Mouse (Mus musculus) heart, postnatal 14 days (tissue): ENCODE measurements around the gene Tsc1. TPM values are rescaled to one million over a fixed set of nuclear protein-coding genes. Genes with fewer than 3 reads are reported as not detected.

Source experiments
- DNase-seq, 2 experiments: peaks; one replicate each; pipeline ENCODE4 v3.0.0; 2021 to 2022
- intact Hi-C: fragments of 180-260 bp; cut with DNase I; formaldehyde crosslinking; loops from one replicate; pipeline ENCODE4 v1.15.1; 2025
- total RNA-seq, 2 experiments: library from RNA; stranded (reverse); gene quantifications; 2 replicates each; pipeline ENCODE4 v1.2.3; 2021

The Tsc1 gene
- total RNA-seq, 2 experiments from 2014 or later: 19.4 to 20.4 TPM

DNA sequence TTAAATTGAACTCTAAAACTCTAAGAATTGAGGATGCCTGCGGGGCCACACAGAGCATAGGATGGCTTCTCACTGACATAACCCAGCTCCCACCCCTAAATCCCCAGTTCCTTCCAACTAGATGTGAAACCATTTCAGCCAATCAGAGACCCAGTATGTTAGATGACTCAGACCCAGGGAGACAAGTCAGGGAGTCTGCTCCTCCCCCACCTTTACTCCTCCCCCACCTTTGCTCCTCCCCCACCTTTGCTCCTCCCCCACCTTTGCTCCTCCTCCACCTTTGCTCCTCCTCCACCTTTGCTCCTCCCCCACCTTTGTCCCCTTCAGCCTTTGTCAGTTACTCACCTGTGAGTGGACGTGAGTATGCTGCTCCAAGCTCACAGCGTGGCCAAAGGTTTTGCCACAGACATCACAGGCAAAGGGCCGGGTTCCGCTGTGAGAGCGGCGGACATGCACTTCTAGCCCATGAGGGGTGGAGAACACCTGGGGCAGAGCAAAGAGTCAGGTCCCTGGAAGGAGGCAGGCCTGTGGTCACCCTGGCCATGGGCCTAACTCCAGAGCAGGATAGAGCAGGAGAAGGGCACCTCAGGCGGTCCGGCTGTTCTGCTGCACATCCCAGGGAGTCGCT, 28.5 kb upstream of the Tsc1 start:
- no peak for DNase-seq
- intact Hi-C loops: no loop called here

DNA sequence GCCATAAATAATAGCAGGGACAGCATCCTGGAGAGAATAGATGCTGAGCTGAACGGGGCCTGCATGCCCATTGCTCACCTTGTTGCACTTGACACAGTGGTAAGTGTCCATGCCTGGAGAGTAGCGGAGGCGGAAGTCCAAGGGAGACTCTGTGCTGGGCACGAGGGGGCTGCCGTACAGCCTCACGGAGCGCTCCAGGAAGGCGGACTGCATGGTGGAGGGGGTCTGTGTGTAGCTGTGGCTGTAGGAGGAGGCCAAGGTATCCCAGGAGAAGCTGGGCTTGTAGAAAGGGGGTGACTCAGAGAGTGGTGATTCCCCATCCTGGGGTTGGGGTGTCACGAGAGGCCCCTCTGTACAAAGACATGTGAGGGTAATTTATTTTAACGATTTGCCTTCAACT, 27.4 kb upstream of the Tsc1 start:
- intact Hi-C loops: no loop called here
- DNase-seq: no peak

DNA sequence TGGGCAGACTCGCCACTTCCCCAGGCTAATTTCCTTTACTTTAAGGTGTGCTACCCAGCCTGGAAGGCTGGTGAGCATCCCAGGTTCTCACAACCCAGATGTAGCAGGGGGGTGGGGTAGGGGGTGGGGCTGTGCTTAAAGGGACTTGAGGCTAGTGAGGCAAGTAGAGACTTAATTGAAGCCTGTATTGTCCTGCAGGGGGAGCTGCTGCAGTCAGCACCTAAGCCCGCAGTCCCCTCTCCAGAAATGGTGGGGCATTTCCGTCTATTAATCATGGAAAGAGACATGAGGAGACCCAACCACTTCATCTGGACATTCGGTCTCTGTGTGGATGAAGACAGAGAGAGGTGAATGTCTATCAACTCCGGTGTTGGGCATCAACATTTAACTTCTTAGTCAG, 24.7 kb upstream of the Tsc1 start:
- DNase-seq: no peak
- intact Hi-C loops: no loop called here

DNA sequence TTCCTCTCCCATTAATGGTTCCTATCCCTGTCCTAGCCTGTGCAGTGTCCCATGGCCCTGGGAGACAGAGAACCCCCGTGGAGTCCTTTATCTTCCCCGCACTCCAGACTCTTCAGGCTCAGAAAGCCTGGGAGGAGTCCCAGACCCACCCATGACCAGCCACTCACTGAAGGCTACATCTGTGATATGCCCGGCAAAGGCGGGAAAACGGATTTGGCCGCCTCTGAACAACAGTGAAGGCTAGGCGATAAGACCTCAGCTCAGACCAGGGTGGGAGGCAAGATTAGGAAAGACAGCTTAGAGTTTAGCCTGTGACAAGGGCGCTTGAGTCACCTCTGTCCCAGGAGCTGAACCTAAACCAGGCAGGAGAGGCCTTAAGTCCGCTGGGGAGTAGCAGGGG, 24.2 kb upstream of the Tsc1 start:
- intact Hi-C loops: no loop called here
- no peak for DNase-seq

DNA sequence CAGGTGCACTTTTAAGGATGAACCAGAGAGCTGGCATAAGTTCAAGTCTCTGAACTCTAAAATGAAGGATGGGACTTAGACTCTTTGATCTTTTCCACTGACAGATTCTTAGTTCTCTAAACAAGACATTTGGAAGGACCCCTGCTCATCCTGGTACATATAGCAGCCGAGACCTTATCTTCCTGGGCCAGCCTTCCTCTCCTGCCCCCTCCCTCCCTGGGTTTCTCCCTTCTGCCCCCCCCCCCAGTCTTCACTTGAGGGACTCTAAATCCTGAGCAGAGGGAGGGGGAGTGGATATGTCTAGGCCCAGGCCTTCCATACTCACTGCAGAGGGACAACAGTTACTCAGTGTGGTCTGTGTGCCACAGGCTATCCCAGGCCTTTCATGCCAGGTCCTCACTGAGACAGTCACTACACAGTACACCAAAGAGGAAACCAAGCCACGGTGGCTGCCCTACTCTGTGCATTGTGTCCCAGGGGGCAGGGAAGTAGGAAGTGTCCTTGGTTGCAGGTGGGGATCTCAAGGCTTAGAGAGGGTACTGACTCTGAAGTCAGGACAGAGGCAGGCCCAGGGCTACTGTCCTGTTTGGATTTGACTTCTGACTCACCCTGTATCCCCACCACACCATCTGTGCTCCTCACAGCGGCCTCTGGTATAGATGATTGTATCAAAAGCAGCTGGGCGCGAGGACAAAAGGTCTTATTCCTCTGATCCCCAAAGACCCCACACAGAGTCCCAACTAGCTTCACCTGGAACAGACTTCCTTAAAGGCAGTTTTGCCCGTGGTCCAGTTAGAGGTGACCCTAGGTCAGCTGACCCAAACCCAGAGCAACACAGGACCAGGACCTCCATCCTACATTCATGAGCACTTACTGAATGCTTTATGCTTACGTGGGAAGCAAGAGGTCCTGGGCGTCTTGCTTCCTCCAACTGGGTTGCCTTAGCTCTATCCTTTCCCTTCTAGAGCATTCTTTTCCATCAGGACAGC, 23.2 kb upstream of the Tsc1 start:
- intact Hi-C loops: no loop called here
- DNase-seq: no peak

DNA sequence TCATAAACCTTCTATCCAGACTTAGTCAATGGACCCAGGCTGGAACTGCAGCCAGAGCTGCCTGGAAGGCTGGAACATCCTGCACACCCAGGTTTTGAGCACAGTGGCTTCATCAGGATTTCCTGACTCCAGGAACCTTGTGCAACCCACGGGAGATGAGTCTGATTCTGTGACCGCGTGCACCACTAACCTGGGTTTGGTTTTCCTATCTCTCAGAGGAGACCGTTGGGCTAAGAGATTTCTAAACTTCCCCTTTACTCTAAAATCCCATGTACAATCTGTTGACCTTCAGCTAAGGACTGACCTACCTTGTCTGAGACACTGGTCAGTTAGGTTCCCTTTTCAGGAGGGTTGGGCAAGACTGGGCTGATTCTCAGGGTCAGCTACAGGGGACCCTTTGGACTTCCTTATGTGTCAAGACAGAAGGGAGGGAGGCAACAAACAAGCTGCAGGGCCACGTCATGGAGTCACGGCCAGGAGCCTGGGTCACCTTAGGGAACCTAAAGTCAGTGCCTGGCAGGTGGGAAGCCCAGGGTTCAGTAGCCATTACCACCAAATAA, 22.2 kb upstream of the Tsc1 start:
- no peak for DNase-seq
- intact Hi-C loops: no loop called here

DNA sequence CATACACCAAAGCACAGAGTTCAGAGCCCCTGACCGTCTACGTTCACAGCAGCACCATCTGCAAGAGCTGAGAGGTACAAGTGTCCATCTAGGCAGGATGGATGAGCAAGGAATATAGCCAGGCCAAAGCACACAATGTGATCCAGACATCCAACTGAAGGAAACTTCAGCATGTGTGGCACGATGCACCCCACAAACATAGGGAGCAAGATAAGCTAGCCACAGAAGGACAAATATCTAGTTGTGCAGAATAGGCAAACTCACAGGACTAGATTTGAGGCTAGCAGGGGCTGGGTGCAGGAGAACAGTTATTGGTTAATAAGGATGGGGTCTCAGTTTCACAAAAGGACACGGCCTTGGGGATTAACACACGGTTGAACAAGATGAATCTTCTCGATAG, 21.7 kb upstream of the Tsc1 start:
- no peak for DNase-seq
- intact Hi-C loops: no loop called here

DNA sequence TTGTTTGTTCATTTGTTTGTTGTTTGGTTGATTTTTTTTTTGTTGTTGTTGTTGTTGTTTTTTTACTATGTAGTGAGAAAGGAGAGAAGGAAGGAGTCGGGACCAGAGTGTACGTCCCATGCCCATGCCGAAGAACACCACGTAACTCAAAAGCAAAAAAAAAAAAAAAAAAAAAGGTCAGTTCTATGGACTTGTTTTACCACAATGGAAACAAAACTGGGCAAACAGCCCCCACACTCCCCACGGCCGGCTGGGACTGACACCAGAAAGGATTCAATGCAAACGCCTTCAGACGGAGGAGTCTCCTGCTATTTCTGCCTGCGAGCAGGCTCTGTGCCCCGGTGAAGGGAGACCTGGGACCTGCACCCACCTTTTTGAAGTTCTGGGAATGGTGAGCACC, 20.5 kb upstream of the Tsc1 start:
- intact Hi-C loops: no loop called here
- no peak for DNase-seq

DNA sequence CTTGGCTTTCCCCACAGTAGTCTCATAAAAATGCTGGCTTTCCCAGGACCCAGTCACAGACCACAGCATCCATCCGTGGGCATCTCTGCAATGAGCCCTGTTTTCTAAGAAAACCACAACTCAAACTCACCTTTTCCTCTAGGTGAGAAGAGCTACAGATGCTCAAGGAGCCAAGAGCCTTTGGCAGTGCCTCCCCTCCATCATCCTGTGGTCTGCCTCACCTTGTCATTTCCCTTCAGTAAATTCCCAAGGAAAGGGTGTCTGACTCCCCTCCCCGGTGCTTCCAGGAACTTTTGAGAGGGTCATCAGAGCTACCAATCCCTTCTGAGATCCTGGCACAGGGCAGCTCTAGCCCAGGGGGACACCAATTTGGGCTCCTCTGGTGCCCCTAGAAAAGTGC, 19.9 kb upstream of the Tsc1 start:
- intact Hi-C loops: no loop called here
- DNase-seq: no peak

DNA sequence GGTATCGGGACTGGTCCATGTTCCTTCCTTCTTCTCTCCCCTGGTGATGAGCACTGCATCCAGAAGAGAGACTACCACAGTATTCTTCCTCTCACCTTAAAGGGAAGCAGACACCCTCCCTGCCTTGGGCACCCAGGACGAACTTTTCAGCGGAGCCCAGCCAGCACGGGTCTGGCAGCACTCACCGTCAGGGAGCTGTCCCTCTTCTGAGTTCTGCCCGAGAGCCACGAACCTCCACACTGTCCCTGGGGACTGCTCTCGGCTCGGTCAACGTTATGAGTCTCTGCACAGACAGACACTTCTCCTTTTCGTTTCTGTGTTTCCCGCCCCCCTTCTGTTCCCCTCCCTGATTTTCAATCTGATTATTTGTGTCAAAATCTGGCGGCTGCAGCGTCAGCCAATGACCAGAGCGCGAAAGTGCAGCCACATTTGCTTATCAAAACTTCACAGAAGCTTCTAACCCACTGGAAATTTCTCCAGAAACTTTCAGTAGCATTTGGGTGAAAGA, 19.3 kb upstream of the Tsc1 start, which contains the start of gene Gfi1b:
Gene Gfi1b, minus strand, starts transcription at position 319 of the 508 bp plus-strand sequence.
- intact Hi-C loops: loop anchor here (1.0 kb wide), 1 partner anchor 28 kb away; no protein-coding TSS in a partner anchor
- DNase-seq: peak; percentile 9 to 29

DNA sequence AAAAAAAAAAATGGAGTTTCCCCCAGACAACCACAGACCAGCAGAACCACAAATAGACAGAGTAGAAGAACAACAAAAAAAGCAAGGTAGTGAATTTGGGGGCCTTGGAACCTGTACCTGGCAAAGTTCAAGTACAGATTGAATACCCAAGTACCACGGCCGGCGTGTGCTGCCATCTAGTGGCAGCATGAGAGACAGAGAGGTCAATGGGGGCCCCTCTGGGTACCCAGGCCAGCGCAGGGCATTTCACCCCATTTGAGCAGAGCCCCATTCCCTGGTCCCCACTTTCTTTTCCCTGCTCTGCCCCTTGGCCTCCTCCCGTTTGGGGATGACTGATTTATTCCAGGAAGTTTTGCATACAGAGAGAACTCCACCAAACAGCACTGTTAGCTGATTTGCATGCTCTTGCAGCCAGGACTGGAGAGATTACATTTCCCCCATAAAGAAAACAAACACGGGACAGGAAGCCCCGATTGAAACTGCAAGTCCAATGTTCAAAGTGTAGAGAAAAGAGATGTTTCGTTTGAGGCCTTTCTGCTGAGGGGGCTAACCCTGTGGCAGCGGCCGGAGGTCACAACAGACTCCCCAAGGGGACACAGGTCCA, 18.4 kb upstream of the Tsc1 start:
- intact Hi-C loops: loop anchor here (1.0 kb wide), 1 partner anchor 29 kb away; no protein-coding TSS in a partner anchor
- DNase-seq: peak; percentile 52 to 56

DNA sequence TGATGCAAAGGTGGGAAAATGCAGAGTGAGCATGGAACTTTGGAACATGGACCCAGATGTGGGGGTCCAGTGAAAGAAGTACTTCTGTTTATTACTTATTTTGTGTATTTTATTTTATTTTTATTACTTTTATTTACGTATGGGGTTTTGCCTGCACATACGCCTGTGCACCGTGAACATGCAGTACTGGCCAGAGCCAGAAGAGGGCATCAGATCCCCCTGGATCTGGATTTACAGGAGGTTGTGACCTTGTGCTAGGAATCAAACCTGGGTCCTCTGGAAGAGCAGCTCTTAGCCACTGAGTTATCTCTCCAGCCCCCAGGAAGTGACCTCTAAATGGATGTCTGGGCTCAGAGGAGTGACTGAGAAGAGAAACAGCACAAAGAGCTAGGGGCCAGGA, 16.2 kb upstream of the Tsc1 start:
- intact Hi-C loops: no loop called here

DNA sequence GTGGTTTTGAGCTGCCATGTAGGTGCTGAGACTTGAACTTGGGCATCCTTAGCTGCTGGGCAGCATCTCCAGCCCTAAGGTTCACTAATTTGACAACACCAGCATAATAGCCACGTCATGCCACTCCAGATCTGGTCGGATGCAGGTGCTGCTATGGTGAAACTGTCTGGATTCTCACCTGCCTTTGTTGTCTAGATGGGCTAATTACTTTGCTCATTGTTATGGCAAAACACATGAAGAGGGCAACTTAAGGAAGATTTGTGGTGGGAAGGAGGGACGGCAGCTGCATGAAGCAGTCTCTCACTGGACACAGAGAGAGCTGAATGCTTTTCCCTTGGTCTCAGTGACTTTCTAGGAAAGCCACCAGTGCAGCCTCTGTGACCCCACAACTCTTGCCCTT, 15.0 kb upstream of the Tsc1 start:
- intact Hi-C loops: no loop called here
- DNase-seq: no peak

More for the DNA sequence above, 16.2 kb upstream of the Tsc1 start:
- no peak for DNase-seq

DNA sequence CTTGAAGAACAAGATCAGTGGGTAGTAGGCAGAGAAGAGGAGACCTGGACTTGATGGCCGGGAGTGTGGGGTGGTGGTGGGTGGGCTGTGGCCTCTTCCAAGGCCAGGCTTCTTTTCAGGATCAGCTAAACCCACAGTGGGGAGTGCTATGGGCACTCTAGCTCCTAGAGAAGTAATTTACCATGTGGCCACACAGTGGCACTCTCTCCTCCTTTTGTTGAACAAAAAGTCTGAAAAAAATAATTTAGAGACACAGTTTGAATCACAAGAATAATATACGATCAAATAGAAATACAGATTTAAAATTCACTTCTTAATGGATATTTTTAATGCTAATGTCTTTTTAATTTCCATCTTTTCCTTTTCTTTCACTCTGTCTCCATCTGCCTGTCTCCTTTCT, 13.0 kb upstream of the Tsc1 start:
- no peak for DNase-seq
- intact Hi-C loops: no loop called here

DNA sequence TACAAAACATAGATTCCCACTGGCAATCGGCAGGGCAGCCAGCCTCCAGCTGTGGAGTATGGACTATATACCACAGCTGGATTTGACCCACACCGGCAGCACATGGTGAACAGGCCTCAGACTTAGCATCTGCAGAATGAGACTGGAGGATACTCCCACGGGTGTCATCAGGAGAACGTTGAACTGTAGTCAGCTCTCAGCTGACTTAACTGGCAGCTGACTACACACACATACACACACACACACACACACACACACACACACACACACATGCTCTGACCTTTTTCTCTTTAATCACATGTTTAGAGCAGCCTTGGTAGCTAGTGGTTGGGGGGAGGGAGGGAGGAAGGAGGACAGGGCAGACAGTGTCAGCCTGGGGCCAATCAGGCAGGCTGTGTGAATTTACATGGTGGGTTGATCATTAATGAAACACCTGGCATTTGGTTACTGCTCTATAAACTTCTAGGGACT, 11.1 kb upstream of the Tsc1 start:
- DNase-seq: no peak
- intact Hi-C loops: no loop called here

DNA sequence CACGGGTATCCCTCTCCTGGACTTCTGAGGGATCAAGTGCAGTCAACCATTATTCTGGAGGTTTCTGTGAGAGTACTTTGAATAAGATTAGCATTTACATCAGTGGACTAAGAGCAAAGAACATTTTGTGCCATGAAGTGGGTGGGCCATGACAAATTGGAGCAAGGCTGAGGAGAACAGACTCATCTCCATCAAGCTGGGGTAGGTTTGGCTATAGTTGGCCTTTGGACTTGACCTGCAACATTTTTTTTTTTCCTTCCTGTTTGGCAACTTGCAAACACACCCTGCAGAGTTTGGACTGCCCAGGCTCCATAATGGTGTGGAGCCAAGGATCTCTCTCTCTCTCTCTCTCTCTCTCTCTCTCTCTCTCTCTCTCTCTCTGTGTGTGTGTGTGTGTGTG, 8.4 kb upstream of the Tsc1 start:
- intact Hi-C loops: no loop called here
- DNase-seq: no peak

DNA sequence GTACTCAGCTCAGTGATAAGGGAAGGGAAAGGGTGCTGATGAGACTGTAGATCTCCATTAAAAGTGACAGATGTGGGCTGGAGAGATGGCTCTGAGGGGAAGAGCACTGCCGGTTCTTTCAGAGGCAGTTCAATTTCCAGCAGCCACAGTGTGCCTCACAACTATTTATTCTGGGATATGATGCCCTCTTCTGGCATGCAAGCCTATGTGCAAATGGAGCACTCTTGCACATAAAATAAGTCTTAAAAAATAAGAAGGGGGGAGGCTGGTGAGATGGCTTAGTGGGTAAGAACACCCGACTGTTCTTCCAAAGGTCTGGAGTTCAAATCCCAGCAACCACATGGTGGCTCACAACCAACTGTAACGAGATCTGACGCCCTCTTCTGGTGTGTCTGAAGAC, 7.9 kb upstream of the Tsc1 start:
- intact Hi-C loops: no loop called here
- DNase-seq: no peak

DNA sequence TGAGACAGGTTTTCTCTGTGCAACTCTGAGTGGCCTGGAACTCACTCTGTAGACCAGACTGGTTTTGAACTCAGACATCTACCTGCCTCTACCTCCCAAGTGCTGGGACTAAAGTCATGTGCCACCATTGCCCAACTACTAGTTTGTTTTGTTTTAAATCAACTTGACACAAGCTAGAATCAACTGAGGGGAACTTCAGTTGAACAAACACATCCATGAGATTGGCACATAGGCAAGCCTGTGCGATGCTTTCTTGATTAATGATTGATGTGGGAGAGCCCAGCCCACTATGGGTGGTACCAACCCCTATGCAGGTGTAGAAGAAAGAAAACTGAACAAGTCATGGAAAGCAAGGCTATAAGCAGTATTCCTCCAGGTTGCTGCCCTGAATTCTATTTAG, 5.8 kb upstream of the Tsc1 start:
- no peak for DNase-seq
- intact Hi-C loops: no loop called here

DNA sequence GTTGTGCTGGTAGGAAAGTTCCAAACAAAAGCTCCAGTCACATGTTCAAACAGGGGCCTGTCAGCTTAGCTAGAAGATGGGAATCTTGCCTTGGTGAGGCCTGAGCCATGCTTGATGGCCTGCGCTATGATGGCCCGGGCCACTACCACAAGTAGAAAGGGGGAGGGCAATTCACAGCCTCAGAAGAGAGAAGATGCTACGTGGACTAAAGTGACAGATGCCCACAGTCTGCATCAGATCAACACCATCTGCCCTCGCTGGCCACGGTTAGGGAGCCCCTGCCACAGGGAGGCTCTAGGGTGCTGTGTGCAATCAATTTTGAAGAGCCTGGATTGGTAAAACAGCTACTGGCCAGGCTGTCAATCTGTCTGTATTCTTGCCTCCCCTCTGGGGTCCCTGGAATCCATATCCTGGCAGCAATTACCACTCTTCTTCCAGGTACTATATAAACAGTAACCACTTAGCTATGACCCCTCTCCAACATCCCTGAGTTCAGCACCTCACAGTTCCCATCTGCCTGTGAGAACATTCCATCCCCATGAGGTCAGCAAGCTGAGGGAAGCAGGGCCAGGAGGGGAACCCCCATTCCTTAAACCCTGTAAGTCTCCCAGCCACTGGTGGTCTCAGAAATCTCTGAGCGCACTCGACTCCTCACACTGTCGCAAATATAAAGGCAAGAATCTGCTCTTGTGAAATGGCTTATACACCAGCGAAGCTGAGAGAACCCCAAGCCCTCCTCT, 3.8 kb upstream of the Tsc1 start:
- DNase-seq: no peak
- intact Hi-C loops: no loop called here

DNA sequence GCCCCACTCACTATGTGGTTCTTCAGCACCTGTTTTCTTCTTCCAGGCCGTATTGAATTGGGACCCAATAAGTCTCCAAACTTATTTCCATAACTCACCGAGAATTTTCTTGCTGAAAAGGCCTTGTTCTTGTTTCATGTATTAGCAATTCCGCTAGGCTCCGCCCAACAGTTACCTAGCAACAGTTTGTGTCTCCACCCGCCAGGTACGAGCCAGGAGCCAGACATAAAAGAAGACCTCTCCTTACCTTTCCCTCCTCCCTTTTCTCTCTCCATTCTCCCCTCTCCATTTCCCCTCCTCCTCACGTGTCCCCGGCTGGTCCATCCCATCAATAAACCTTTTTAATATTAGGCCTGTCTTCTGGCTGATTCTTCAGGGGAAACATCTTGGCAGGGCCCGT, 2.7 kb upstream of the Tsc1 start:
- intact Hi-C loops: no loop called here
- DNase-seq: no peak
